In genomic region chr12:34554803-34555202, GRCm38 (mm10) we compare ENCODE assay signal across 20 mouse cellular contexts.
"Had no signal": no experiment of that assay in that cellular context is flagged by ENCODE, and none has a peak within 500 bp of the region (broad histone marks: within the 10 kb centered on the region; RNA-seq: fewer than 3 reads in every experiment).

No protein-coding gene starts in this region.

- H3K4me1 ChIP-seq: kidney, embryonic 15.5 days; liver, embryonic 13.5 days; megakaryocyte, embryonic 14.5 days; midbrain, embryonic 10.5 days; midbrain, embryonic 13.5 days had no signal

- H3K27me3 ChIP-seq: kidney, embryonic 15.5 days; liver, embryonic 13.5 days; megakaryocyte, embryonic 14.5 days; midbrain, embryonic 13.5 days; neural tube, embryonic 13.5 days had no signal

- H3K36me3 ChIP-seq: kidney, embryonic 15.5 days; liver, embryonic 13.5 days; midbrain, embryonic 10.5 days; midbrain, embryonic 13.5 days; neural tube, embryonic 13.5 days had no signal

- H3K27ac ChIP-seq: kidney, embryonic 15.5 days; left cerebral cortex, adult 2 months; liver, embryonic 13.5 days; midbrain, embryonic 10.5 days; midbrain, embryonic 13.5 days; neural tube, embryonic 13.5 days had no signal

- H3K9ac ChIP-seq: kidney, embryonic 15.5 days; liver, embryonic 13.5 days; midbrain, embryonic 13.5 days; neural tube, embryonic 13.5 days had no signal

- H3K4me2 ChIP-seq: kidney, embryonic 15.5 days; liver, embryonic 13.5 days; midbrain, embryonic 13.5 days; neural tube, embryonic 13.5 days had no signal

- DNase-seq: kidney, adult 11 months; kidney, adult 8-10 months; kidney, postnatal 10 days; kidney, postnatal 36 days; layer of hippocampus, postnatal 36 days; liver, embryonic 13.5 days; retina, postnatal 1 day; right cerebral cortex, postnatal 25 days; spleen, adult 18-20 months; thymus, adult 2 months; thymus, postnatal 14 days; thymus, postnatal 4 days had no signal

- ATAC-seq: midbrain, embryonic 13.5 days; midbrain, embryonic 16.5 days had no signal

- H3K9me3 ChIP-seq: kidney, embryonic 15.5 days; liver, embryonic 13.5 days; megakaryocyte, embryonic 14.5 days; midbrain, embryonic 10.5 days; midbrain, embryonic 13.5 days; neural tube, embryonic 13.5 days had no signal

- H3K4me3 ChIP-seq: kidney, embryonic 15.5 days; left cerebral cortex, adult 2 months; liver, embryonic 13.5 days; megakaryocyte, embryonic 14.5 days; midbrain, embryonic 10.5 days; midbrain, embryonic 13.5 days; myocyte; neural tube, embryonic 13.5 days had no signal
